Mouse (Mus musculus) bone marrow macrophage, adult 2 months (primary cell): ENCODE measurements around the gene Fam196b. TPM values are rescaled to one million over a fixed set of nuclear protein-coding genes. Genes with fewer than 3 reads are reported as not detected.

Experiments used
- H3K27ac ChIP-seq: 2 replicates; pipeline ENCODE4 v1.5.1; 2012; ENCODE audit warnings: low read depth, low read length; ENCODE audit not compliant: insufficient read depth
- H3K4me1 ChIP-seq: 2 replicates; pipeline ENCODE4 v1.6.1; 2012; ENCODE audit warnings: low read length; ENCODE audit not compliant: control insufficient read depth, insufficient read depth
- H3K4me3 ChIP-seq: 2 replicates; pipeline ENCODE4 v1.5.1; 2012; ENCODE audit warnings: mild to moderate bottlenecking, low read length, moderate library complexity; ENCODE audit not compliant: insufficient read depth
- CTCF ChIP-seq: IDR thresholded peaks from 2 replicates; pipeline ENCODE4 v1.5.1; 2012; ENCODE audit warnings: low read depth, mild to moderate bottlenecking, low read length, moderate library complexity
- POLR2A ChIP-seq: IDR thresholded peaks from 2 replicates; pipeline ENCODE4 v1.6.1; 2012; ENCODE audit warnings: mild to moderate bottlenecking, low read depth, low read length, borderline replicate concordance
- polyA plus RNA-seq: library from polyadenylated mRNA; stranded (reverse); fragments of >200 nt; gene quantifications from 2 replicates; pipeline ENCODE4 v1.2.4, GENCODE M21; 2012; ENCODE audit not compliant: missing spikeins, insufficient read depth, insufficient read length

Gene Fam196b
- polyA plus RNA-seq, 1 experiment = not detected

- Histone ChIP-seq H3K27ac (no peak overlapping the region), H3K4me3 (no peak overlapping the region), H3K4me1 (no peaks in the 10 kb centered on the region)
- TF ChIP-seq POLR2A (no peak), CTCF (no peak)
Measured at GRCm38 (mm10) chr11:34297698-34298378, 16.8 kb upstream of the Fam196b start.

- Histone ChIP-seq H3K4me3 (no peak overlapping the region), H3K4me1 (no peaks in the 10 kb centered on the region), H3K27ac (no peak overlapping the region)
- TF ChIP-seq POLR2A = no peak
- no peak for TF ChIP-seq CTCF
Measured at GRCm38 (mm10) chr11:34299550-34299949, 15.1 kb upstream of the Fam196b start.

- Histone ChIP-seq H3K27ac (no peak overlapping the region), H3K4me1 (no peaks in the 10 kb centered on the region), H3K4me3 (no peak overlapping the region)
- TF ChIP-seq CTCF (no peak), POLR2A (no peak)
Measured at GRCm38 (mm10) chr11:34300064-34300463, 14.6 kb upstream of the Fam196b start.

GRCm38 (mm10) chr11:34306231-34306630, 8.4 kb upstream of the Fam196b start:
- H3K4me1 ChIP-seq = no peaks in the 10 kb centered on the region
- TF ChIP-seq POLR2A = no peak
- no peak for TF ChIP-seq CTCF
- no peak overlapping the region for H3K4me3 ChIP-seq
- H3K27ac ChIP-seq = no peak overlapping the region

GRCm38 (mm10) chr11:34308731-34309130, 5.9 kb upstream of the Fam196b start:
- Histone ChIP-seq H3K4me1 (no peaks in the 10 kb centered on the region), H3K4me3 (no peak overlapping the region), H3K27ac (no peak overlapping the region)
- TF ChIP-seq POLR2A (no peak), CTCF (no peak)

GRCm38 (mm10) chr11:34309360-34309759, 5.3 kb upstream of the Fam196b start:
- no peak for TF ChIP-seq POLR2A
- no peak for TF ChIP-seq CTCF

GRCm38 (mm10) chr11:34311717-34312116, 2.9 kb upstream of the Fam196b start:
- H3K4me1 ChIP-seq = no peaks in the 10 kb centered on the region
- no peak overlapping the region for H3K27ac ChIP-seq
- no peak for TF ChIP-seq CTCF
- TF ChIP-seq POLR2A = no peak
- no peak overlapping the region for H3K4me3 ChIP-seq

More at GRCm38 (mm10) chr11:34309360-34309759, 5.3 kb upstream of the Fam196b start:
- no peak overlapping the region for H3K4me3 ChIP-seq
- no peaks in the 10 kb centered on the region for H3K4me1 ChIP-seq
- no peak overlapping the region for H3K27ac ChIP-seq

GRCm38 (mm10) chr11:34312208-34312607, 2.4 kb upstream of the Fam196b start:
- Histone ChIP-seq H3K4me3 (no peak overlapping the region), H3K4me1 (no peaks in the 10 kb centered on the region), H3K27ac (no peak overlapping the region)
- TF ChIP-seq POLR2A (no peak), CTCF (no peak)

GRCm38 (mm10) chr11:34315383-34315782, 761 bp downstream of the Fam196b start:
- no peak overlapping the region for H3K4me3 ChIP-seq
- H3K4me1 ChIP-seq = no peaks in the 10 kb centered on the region
- TF ChIP-seq CTCF = no peak
- no peak for TF ChIP-seq POLR2A
- H3K27ac ChIP-seq = no peak overlapping the region

GRCm38 (mm10) chr11:34316176-34316575, 1.6 kb downstream of the Fam196b start:
- Histone ChIP-seq H3K4me3 (no peak overlapping the region), H3K27ac (no peak overlapping the region), H3K4me1 (no peaks in the 10 kb centered on the region)
- TF ChIP-seq CTCF (no peak), POLR2A (no peak)

- TF ChIP-seq CTCF (no peak), POLR2A (no peak)
- Histone ChIP-seq H3K27ac (no peak overlapping the region), H3K4me1 (no peaks in the 10 kb centered on the region), H3K4me3 (no peak overlapping the region)
Measured at GRCm38 (mm10) chr11:34317001-34317400, 2.4 kb downstream of the Fam196b start.
